Mouse (Mus musculus) neural tube, embryonic 13.5 days (tissue): ENCODE measurements around the gene Haus6. TPM values are rescaled to one million over a fixed set of nuclear protein-coding genes. Genes with fewer than 3 reads are reported as not detected.
A peak's percentile ranks its signal among the peaks of the same experiment; 100 is the strongest.
"Not testable (repeated sequence)": the region's sequence is repeated elsewhere in the genome, so short reads cannot be mapped to it uniquely, and the experiment has no call there.

Experiments
- ATAC-seq: fragments of 200-750 bp; cut with Nextera tagmentation; 2 replicates; pipeline ENCODE4 v1.8.0; 2017; ENCODE audit warnings: low read depth, mild to moderate bottlenecking, moderate TSS enrichment, moderate library complexity
- H3K27ac ChIP-seq: fragments of 300-500 bp; sonication (generic); replicated peaks from 2 replicates; pipeline ENCODE4 v1.5.1; 2015; ENCODE audit warnings: moderate library complexity, mild to moderate bottlenecking, inconsistent platforms
- H3K27me3 ChIP-seq: fragments of 300-500 bp; sonication (generic); 2 replicates; pipeline ENCODE4 v1.6.1; 2015; ENCODE audit warnings: mild to moderate bottlenecking, inconsistent platforms
- H3K36me3 ChIP-seq: fragments of 300-500 bp; sonication (generic); 2 replicates; pipeline ENCODE4 v1.6.1; 2015; ENCODE audit warnings: mild to moderate bottlenecking, inconsistent platforms
- H3K4me1 ChIP-seq: fragments of 300-500 bp; sonication (generic); replicated peaks from 2 replicates; pipeline ENCODE4 v1.6.1; 2015; ENCODE audit warnings: inconsistent platforms
- H3K4me2 ChIP-seq: fragments of 300-500 bp; sonication (generic); 2 replicates; pipeline ENCODE4 v1.6.1; 2015; ENCODE audit warnings: inconsistent platforms, mild to moderate bottlenecking, moderate library complexity
- H3K4me3 ChIP-seq: fragments of 300-500 bp; sonication (generic); 2 replicates; pipeline ENCODE4 v1.5.1; 2015; ENCODE audit warnings: mild to moderate bottlenecking, inconsistent platforms
- H3K9ac ChIP-seq: fragments of 300-500 bp; sonication (generic); 2 replicates; pipeline ENCODE4 v1.6.1; 2015; ENCODE audit warnings: moderate library complexity, mild to moderate bottlenecking, inconsistent platforms
- H3K9me3 ChIP-seq: fragments of 300-500 bp; sonication (generic); 2 replicates; pipeline ENCODE4 v1.6.1; 2016; ENCODE audit warnings: inconsistent platforms
- WGBS: fragments of 180-500 bp; shearing (Covaris S2); methylation state at CpG from one replicate; pipeline ENCODE4 v1.1.7; 2015; 5-methylcytosine and 5-hydroxymethylcytosine counted together
- polyA plus RNA-seq: library from polyadenylated mRNA; unstranded; fragments of >200 nt; fragmentation: Nextera tagmentation; extraction: Ambion mirVana; gene quantifications from 2 replicates; pipeline ENCODE4 v1.2.1, GENCODE M21; 2015

Gene Haus6
- polyA plus RNA-seq, 1 experiment from 2014 or later = 7.8 TPM

GRCm38 (mm10) chr4:86622532-86622931, 10.7 kb upstream of the Haus6 start:
- ATAC-seq, H3K27me3 ChIP-seq, H3K9ac ChIP-seq, H3K4me1 ChIP-seq, H3K27ac ChIP-seq, H3K9me3 ChIP-seq, H3K36me3 ChIP-seq, H3K4me3 ChIP-seq, H3K4me2 ChIP-seq: not testable (repeated sequence)
- 95% methylated on average over 1 of the region's 1 CpGs for WGBS

GRCm38 (mm10) chr4:86622116-86622515, 10.3 kb upstream of the Haus6 start:
- ATAC-seq = no peak
- Histone ChIP-seq H3K27ac (no peak overlapping the region), H3K9me3 (no peaks in the 10 kb centered on the region), H3K36me3 (no peaks in the 10 kb centered on the region), H3K9ac (no peak overlapping the region), H3K4me2 (no peak overlapping the region), H3K27me3 (no peaks in the 10 kb centered on the region), H3K4me1 (no peaks in the 10 kb centered on the region), H3K4me3 (no peak overlapping the region)
- WGBS = 75% methylated on average over 3 of the region's 3 CpGs

- Histone ChIP-seq H3K36me3 (no peaks in the 10 kb centered on the region), H3K27me3 (no peaks in the 10 kb centered on the region), H3K9me3 (no peaks in the 10 kb centered on the region), H3K4me2 (no peak overlapping the region), H3K4me1 (no peaks in the 10 kb centered on the region), H3K4me3 (no peak overlapping the region), H3K9ac (no peak overlapping the region), H3K27ac (no peak overlapping the region)
- 75% methylated on average over 2 of the region's 2 CpGs for WGBS
- ATAC-seq = no peak
Observed at GRCm38 (mm10) chr4:86620506-86620905, 8.7 kb upstream of the Haus6 start.

GRCm38 (mm10) chr4:86612289-86612620, 400 bp upstream of the Haus6 start:
- Histone ChIP-seq H3K27ac (peak overlapping the region; percentile 74), H3K36me3 (no peaks in the 10 kb centered on the region)
- ATAC-seq = peak; percentile 24

GRCm38 (mm10) chr4:86591304-86591703, 20.6 kb downstream of the Haus6 start:
- H3K4me3 ChIP-seq = no peak overlapping the region
- peaks cover 26% of the 10 kb centered on the region for H3K36me3 ChIP-seq
- no peak overlapping the region for H3K27ac ChIP-seq
- H3K9me3 ChIP-seq = no peaks in the 10 kb centered on the region
- 88% methylated on average over 2 of the region's 2 CpGs for WGBS
- H3K27me3 ChIP-seq = no peaks in the 10 kb centered on the region
- no peak overlapping the region for H3K9ac ChIP-seq
- no peaks in the 10 kb centered on the region for H3K4me1 ChIP-seq
- H3K4me2 ChIP-seq = no peak overlapping the region
- no peak for ATAC-seq

More at GRCm38 (mm10) chr4:86612289-86612620, 400 bp upstream of the Haus6 start:
- H3K4me1 ChIP-seq = peaks cover 25% of the 10 kb centered on the region
- H3K4me3 ChIP-seq = peak overlapping the region; percentile 86
- WGBS = 39% methylated on average over 8 of the region's 8 CpGs
- peak overlapping the region; percentile 67 for H3K9ac ChIP-seq
- no peaks in the 10 kb centered on the region for H3K27me3 ChIP-seq
- no peaks in the 10 kb centered on the region for H3K9me3 ChIP-seq
- H3K4me2 ChIP-seq = peak overlapping the region; percentile 95

- no peak for ATAC-seq
- H3K9ac ChIP-seq = no peak overlapping the region
- no peak overlapping the region for H3K4me2 ChIP-seq
- H3K4me3 ChIP-seq = no peak overlapping the region
- H3K27me3 ChIP-seq = no peaks in the 10 kb centered on the region
- no peaks in the 10 kb centered on the region for H3K4me1 ChIP-seq
- H3K36me3 ChIP-seq = peaks cover 48% of the 10 kb centered on the region
- H3K9me3 ChIP-seq = no peaks in the 10 kb centered on the region
- 91% methylated on average over 3 of the region's 3 CpGs for WGBS
- H3K27ac ChIP-seq = no peak overlapping the region
Observed at GRCm38 (mm10) chr4:86588236-86588635, 23.6 kb downstream of the Haus6 start.

GRCm38 (mm10) chr4:86580591-86580990, 31.3 kb downstream of the Haus6 start:
- Histone ChIP-seq H3K36me3 (peaks cover 35% of the 10 kb centered on the region), H3K4me3 (no peak overlapping the region), H3K9me3 (no peaks in the 10 kb centered on the region), H3K4me1 (peaks cover 31% of the 10 kb centered on the region), H3K9ac (no peak overlapping the region), H3K27ac (no peak overlapping the region), H3K27me3 (no peaks in the 10 kb centered on the region), H3K4me2 (no peak overlapping the region)
- no peak for ATAC-seq
- 86% methylated on average over 3 of the region's 3 CpGs for WGBS

GRCm38 (mm10) chr4:86580056-86580455, 31.8 kb downstream of the Haus6 start:
- H3K4me2 ChIP-seq = no peak overlapping the region
- no peak overlapping the region for H3K4me3 ChIP-seq
- 54% methylated on average over 4 of the region's 4 CpGs for WGBS
- no peaks in the 10 kb centered on the region for H3K9me3 ChIP-seq
- no peaks in the 10 kb centered on the region for H3K27me3 ChIP-seq
- no peak overlapping the region for H3K9ac ChIP-seq
- peaks cover 30% of the 10 kb centered on the region for H3K36me3 ChIP-seq
- H3K27ac ChIP-seq = no peak overlapping the region
- H3K4me1 ChIP-seq = peaks cover 31% of the 10 kb centered on the region
- no peak for ATAC-seq

GRCm38 (mm10) chr4:86576630-86577225, 35.1 kb downstream of the Haus6 start:
- peaks cover 31% of the 10 kb centered on the region for H3K4me1 ChIP-seq

GRCm38 (mm10) chr4:86576120-86576541, 35.7 kb downstream of the Haus6 start:
- Histone ChIP-seq H3K4me3 (peak overlapping the region; percentile 77), H3K4me2 (peak overlapping the region; percentile 93), H3K9me3 (no peaks in the 10 kb centered on the region), H3K9ac (peak overlapping the region; percentile 92), H3K27ac (peak overlapping the region; percentile 98), H3K36me3 (peaks cover 6% of the 10 kb centered on the region; the same call in 1 of the 2 replicates), H3K4me1 (peaks cover 31% of the 10 kb centered on the region), H3K27me3 (no peaks in the 10 kb centered on the region)
- no peak for ATAC-seq
- under 1% methylated on average over 20 of the region's 20 CpGs for WGBS

More at GRCm38 (mm10) chr4:86576630-86577225, 35.1 kb downstream of the Haus6 start:
- ATAC-seq = no peak
- Histone ChIP-seq H3K9me3 (no peaks in the 10 kb centered on the region), H3K27ac (peak overlapping the region; percentile 98), H3K4me2 (peak overlapping the region; percentile 93), H3K4me3 (peak overlapping the region; percentile 77), H3K27me3 (no peaks in the 10 kb centered on the region), H3K36me3 (peaks cover 6% of the 10 kb centered on the region; the same call in 1 of the 2 replicates), H3K9ac (peak overlapping the region; percentile 92)
- WGBS = 9% methylated on average over 11 of the region's 11 CpGs

GRCm38 (mm10) chr4:86575283-86575983, 36.4 kb downstream of the Haus6 start, which contains the start of gene Rraga:
TSS of gene Rraga (plus strand) at chr4:86575668.
- peak; percentile 97 for ATAC-seq
- H3K27ac ChIP-seq = peak within 1 kb of the TSS; percentile 98
- H3K36me3 ChIP-seq = peaks cover 6% of the 10 kb centered on the region; the same call in 1 of the 2 replicates
- WGBS = under 1% methylated on average over 53 of the region's 53 CpGs
- no peaks in the 10 kb centered on the region for H3K27me3 ChIP-seq
- peak within 1 kb of the TSS; percentile 77 for H3K4me3 ChIP-seq
- H3K4me2 ChIP-seq = peak within 1 kb of the TSS; percentile 93
- peaks cover 31% of the 10 kb centered on the region for H3K4me1 ChIP-seq
- peak within 1 kb of the TSS; percentile 92 for H3K9ac ChIP-seq
- H3K9me3 ChIP-seq = no peaks in the 10 kb centered on the region

GRCm38 (mm10) chr4:86574939-86575282, 36.9 kb downstream of the Haus6 start:
- peaks cover 6% of the 10 kb centered on the region; the same call in 1 of the 2 replicates for H3K36me3 ChIP-seq
- H3K4me1 ChIP-seq = peaks cover 31% of the 10 kb centered on the region
- peak overlapping the region; percentile 98 for H3K27ac ChIP-seq
- no peaks in the 10 kb centered on the region for H3K27me3 ChIP-seq
- peak overlapping the region; percentile 93 for H3K4me2 ChIP-seq
- 11% methylated on average over 6 of the region's 6 CpGs for WGBS
- peak overlapping the region; percentile 92 for H3K9ac ChIP-seq
- peak overlapping the region; percentile 77 for H3K4me3 ChIP-seq
- no peaks in the 10 kb centered on the region for H3K9me3 ChIP-seq
- ATAC-seq = peak; percentile 64
